Mouse (Mus musculus): ENCODE results near the gene Herc2.

The Herc2 gene

DNA sequence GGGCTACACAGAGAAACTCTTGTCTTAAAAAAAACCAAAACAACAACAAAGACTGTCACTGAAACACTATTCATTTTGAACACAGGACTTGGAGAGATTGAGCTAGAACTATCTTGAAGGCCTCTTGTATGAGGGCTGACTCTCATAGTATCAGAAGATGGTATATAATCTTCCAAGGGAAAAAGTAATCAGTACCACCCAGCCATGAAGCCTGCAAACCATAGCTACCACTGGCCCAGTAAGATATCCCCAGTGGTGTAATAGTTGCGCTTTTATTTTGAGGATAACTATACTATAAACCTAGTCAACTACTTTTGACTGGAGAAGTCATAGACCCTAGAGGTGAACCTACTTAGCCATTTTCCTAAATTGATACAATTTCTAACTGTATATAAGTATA, 16.6 kb downstream of the Herc2 start:
- DNase-seq (ENCODE audit: low read depth): no peak

DNA sequence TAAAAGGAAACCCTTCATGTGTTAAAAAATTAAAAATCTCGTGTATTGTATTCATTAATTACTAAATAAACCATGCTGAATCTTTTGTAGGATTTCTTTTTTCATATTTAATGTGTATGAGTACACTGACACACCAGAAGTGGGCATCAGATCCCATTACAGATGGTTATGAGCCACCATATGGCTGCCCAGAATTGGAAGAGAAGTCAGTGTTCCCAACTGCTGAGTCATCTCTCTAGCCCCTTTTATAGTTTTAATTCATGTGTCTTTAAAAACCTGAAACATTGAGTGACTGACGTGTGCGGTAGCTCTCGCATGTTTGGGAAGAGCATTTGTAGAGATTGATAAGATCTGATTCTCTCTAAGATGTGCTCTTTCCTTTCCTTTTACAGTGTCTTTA, 21.7 kb downstream of the Herc2 start:
- no peak for DNase-seq (ENCODE audit: low read depth)

DNA sequence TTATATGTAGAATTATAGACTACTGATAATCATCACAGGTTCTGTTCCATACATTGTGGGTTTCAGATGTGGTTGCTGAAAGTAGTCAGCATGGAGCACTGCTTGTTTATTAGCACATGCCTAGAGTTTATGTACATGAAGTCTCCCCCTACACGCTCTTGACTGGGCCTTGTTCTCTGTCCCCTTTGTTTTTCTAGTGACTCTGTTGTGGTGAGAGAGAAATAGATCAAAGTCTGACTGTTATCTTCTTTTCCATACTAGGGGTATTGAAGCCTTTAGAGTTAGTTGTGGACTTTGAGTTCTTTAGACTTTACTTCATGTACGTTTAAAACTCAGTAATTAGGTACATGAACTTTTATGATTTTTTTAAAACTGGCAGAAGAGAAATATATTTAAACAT, 33.0 kb downstream of the Herc2 start:
- DNase-seq (ENCODE audit: low read depth): no peak

DNA sequence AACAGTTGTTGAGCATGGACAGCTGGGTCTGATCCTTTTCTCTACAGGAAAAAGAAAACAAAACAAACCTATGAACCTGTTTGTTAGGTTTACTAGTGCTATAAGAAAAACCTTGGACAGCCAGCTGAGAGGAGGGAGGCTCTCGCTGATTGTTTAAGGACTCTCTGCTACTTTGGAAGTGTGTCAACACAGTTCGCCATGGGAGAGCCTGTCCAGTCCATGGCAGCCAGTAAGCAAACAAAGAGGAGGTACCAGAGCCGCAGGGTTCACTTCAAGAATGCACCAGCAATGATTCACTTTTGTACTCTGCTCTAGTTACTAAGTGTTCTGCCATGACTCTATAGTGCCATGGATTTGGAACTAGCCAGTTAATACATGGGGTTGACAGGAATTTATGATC, 39.1 kb downstream of the Herc2 start:
- DNase-seq (ENCODE audit: low read depth): no peak

DNA sequence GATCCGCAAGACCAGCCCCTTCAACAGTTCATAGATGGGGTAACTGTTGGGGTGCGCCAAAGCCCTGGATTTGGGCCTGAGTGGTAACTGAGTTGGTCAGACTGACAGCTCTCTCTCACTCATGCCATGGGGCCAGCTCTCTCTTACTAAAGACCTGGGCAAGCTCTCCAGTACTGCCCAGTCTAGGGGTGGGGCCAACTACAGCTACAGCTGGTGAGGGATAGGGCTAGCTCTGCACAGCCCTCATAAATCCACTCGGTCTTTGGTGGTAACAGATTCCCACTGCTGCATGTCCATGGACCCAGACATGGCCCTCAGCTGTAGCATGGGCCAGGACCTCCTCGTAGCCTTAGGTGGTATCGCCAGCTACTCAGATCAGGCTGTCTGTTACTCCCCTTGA, 41.4 kb downstream of the Herc2 start:
- DNase-seq (ENCODE audit: low read depth): no peak

DNA sequence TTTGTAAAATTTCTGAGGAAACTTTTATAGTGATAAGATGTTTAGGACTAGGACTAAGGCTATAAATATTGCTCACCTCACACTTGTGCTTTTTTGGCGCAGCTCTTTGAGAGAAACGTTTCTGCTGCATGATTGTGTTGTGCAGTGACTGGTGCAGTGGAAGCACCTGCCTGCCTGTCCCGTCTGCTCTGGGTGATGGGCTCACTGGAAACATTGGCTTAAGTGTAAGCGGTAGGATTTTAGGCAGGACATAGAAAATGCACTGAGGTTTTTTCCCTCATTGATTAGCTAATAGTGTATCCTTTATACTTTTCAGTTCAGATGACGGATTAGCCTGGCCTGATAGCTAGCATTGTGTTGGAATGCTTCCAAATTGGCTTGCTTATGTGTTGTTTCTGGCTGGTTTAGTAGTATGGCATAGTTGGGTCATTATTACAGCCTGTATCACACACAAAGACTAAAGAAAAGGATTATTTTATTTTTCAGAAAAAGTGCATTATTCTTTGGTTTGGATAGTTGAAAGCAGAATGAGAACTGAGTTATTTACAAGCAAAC, 52.4 kb downstream of the Herc2 start:
- DNase-seq (ENCODE audit: low read depth): no peak

DNA sequence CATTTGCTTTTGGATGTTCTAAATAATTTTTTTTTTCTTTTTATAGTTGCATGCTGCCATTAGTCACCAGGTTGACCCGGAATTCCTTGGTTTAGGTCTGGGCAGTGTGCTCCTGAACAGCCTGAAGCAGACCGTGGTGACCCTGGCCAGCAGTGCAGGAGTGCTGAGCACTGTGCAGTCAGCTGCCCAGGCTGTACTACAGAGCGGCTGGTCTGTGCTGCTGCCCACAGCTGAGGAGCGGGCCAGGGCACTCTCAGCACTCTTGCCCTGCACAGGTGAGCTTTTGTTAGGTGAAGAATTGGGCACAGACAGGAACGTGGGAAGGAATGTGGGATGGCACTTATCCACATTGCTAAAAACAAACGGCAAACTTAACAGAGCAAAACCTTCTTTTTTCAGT, 63.0 kb downstream of the Herc2 start:
- no peak for DNase-seq (ENCODE audit: low read depth)

DNA sequence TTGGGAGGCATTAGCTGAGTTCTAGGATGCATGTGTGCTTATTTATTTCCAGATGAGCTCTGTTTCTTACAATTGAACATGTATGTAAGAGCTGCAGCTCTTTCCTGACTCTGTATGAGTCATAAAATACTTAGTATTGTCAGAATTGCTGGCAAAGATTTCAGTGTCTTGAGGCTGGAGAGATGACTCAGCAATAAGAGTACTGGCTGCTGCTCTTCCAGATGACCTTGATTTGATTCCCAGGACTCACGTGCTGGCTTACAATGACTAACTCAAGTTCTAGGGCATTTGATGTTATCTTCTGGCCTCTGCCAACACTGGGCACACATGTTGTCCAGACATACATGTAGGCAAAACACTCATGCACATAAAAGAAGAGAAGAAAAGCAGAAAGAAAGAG, 64.2 kb downstream of the Herc2 start:
- no peak for DNase-seq (ENCODE audit: low read depth)

DNA sequence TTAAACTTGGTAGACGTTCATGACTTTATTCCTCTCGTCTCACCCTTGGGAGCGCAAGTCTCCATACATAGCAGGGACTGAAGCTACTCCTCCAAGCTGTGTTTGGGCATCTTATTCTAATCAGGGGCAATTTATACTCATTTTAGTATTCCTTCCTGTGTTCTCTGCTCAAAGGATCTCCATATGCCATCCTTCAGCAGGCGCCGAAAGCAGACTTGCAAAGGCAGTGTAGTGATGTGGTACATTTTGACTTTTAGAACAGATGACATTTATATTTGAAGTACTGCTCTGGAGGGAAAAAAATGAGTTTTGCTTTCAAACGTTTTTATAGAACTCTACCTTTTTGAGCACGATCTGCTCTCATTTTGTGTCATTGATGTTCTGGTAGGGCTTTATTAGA, 71.0 kb downstream of the Herc2 start:
- no peak for DNase-seq (ENCODE audit: low read depth)

DNA sequence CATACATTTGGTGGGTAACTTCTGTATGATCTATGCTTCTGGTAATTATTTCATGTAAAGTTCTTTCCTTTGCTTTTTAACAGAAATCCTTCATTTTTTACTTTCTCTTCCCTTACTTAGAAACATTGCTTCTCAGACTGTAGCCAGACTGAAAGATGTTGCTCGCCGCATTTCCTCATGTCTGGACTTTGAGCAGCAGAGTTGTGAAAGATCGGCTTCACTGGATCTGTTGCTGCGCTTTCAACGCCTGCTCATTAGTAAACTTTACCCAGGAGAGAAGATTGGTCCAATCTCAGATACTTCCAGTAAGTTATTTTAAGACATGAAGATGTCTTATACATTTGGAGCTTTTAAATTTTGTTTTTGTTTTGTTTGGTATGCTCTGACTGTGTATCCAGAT, 71.4 kb downstream of the Herc2 start:
- no peak for DNase-seq (ENCODE audit: low read depth)

DNA sequence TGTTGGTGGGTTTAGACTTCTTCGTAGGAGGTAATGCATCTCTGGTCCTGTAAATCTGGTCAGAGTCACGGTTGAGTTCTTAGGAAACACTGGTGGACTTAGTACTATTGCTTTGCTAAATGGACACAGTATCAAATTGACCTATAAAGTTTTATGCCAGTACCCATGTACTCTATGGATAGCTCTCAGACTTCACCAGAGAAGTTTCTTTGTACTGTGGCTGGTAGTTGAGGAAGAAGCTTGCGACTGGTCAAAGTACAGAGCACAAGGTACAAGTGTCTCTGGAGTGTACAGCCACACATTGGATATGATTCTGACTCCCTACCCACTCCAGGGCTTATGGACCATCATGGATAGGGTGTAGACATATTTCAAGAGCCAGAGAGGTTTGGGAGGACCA, 78.1 kb downstream of the Herc2 start:
- no peak for DNase-seq (ENCODE audit: low read depth)

DNA sequence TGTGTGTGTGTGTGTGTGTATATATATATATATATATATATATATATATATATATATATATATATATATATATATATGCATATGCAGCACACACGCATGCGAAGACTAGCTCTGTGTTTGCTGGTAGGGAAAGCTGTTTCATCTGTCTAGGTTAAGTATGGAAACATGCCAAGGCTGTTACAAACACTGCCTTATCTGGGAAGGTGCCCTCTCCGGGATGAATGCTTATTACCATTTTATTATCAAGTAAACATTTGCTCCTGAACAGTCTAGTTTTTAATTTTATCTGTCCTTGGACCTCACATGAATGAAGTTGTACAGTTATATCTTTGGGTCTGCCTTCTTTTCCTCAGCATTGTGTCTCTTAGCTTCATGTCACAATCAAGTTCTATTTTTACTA, 79.6 kb downstream of the Herc2 start:
- DNase-seq (ENCODE audit: low read depth): no peak

DNA sequence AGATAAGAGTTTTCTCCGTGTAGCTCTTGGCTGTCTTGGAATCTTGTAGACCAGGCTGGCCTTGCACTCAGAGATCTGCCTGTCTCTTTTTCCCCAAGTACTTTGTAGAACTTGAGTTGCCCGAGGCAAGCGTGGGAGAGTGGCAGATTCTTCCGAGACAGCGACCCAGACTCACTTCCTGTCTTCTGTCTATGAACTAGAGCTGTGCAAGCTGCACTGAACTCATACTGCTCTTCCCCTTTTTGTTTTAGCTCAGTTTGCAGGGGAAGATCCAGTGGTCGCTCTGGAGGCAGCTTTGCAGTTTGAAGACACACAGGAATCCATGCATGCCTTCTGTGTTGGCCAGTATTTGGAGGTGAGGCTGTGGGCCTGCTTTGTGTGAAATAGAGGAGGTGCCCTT, 81.6 kb downstream of the Herc2 start:
- DNase-seq (ENCODE audit: low read depth): peak; percentile 8

DNA sequence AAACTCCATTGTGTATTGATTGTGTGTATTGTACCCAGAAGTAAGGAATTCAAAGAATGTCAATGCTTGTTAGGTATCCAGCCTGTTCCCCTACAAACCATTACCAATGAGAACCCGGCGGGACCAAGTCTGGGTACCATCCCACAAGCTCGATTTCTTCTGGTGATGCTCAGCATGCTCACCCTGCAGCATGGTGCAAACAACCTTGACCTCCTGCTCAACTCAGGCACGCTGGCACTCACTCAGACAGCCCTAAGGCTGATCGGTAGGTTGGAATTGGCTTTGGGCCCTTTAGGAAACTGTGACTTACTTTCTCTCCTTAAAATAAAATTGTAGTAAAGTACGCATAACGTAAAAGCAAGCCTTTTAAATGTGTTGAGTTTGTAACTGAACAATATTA, 88.7 kb downstream of the Herc2 start:
- no peak for DNase-seq (ENCODE audit: low read depth)

DNA sequence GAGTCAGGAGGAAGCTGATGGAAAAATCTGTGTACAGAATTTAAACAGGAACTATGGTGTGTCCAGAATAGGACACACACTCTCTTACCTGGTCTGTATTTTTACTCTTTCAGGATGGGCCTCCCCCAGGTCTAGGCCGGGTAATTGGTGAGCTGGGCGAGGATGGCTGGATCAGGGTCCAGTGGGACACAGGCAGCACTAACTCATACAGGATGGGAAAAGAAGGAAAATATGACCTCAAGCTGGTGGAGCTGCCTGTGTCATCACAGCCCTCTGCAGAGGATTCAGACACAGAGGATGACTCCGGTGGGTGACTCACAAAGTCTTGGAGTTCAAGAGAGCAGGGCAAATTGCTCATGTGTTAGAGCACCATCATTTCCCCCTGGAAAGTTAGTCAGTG, 96.4 kb downstream of the Herc2 start:
- DNase-seq (ENCODE audit: low read depth): no peak

DNA sequence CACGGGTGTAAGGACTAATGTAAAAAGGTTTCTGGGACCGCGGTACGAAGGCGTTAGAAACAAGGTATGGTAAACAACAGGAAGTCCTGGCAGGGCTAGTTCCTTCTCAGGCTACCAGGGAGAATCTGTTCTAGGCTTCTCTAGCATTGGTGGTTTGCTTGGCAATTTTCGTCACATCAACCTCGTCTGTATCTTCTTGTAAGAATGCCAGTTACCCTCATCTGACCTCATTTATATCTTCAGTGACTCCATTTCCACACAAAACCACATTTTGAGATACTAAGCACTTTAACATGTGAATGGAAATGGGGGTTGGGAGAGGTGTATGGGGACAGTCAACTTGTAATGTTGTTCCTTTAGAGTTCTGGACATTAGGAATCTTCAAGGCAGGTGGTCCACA, 98.9 kb downstream of the Herc2 start:
- no peak for DNase-seq (ENCODE audit: low read depth)

DNA sequence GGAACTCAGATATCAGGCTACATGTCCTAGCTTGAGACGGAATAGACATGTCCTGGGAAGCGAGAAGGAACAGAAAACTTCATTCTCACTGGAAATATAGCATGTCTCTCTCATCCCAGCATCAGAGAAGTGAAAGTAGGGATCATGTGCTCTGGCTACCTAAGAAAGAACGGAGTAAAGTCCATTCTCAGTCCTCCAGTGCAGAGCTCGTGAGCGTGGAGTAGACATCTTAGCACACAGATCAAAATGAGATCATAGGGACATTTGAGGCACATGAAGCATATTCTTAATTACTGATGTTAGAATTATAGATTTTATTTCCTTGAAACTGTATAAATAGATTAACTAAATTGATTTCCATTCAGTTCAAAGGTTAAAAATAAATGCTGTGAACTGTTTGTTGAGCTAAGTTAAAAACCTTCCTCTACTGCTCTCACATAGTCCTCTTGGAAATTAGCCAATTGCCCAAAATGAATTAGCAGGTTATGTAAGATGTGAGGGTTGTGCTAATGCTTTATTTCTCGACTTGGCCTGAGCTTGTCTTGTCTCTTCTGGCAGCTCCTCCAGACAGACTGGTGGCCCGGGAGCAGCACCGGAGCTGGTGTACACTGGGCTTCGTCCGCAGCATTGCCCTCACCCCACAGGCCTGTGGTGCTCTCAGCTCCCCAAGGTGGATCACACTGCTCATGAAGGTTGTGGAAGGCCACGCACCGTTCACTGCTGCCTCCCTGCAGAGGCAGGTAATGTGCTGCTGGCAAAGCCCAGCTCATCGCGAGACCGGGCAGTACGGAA, 102.1 kb downstream of the Herc2 start:
- DNase-seq (ENCODE audit: low read depth): no peak

DNA sequence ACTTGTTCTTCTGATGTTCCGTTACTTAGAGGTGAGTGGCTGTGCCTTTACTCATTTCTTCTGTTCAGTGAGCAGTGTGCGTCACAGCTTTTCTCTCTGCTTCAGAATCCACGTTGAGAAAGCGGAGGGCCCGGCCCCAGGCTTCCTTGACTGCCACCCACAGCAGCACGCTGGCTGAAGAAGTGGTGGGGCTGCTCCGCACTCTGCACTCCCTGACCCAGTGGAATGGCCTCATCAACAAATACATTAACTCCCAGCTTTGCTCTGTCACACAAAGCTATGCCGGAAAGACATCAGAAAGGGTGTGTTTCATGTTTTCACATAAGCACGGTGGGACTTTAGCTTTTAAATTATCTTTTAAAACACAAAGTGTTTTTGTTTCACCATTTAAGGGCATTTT, 103.2 kb downstream of the Herc2 start:
- DNase-seq (ENCODE audit: low read depth): no peak

DNA sequence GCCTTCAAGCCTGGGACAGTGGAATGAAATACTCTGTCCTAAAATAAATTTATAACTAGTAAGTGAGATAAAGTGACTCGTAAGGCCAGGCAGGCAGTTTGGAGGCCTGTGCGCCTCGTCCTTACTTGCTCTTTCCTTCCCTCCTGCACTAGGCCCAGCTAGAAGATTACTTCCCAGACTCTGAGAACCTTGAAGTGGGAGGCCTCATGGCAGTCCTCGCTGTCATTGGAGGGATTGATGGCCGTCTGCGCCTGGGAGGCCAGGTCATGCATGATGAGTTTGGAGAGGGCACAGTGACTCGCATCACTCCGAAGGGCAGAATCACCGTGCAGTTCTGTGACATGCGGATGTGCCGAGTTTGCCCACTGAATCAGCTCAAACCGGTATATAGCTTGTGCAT, 103.6 kb downstream of the Herc2 start:
- DNase-seq (ENCODE audit: low read depth): no peak

DNA sequence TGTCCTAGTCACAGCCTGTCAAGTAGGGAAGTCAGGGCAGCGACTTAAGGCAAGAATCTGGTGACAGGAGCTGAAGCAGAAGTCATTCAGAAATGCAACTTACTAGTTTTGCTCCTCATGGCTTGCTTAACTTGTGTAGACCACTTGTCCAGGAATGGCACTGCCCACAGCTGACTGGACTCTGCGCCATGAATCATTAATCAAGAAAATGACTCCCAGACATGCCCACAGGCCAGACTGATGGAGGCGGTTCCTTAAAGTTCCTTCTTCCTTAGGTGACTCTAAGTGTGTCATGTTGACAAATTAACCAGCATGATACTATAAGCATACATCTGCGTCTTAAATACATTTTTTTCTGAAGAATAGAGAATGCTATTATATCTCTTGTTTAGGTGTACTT, 113.3 kb downstream of the Herc2 start:
- no peak for DNase-seq (ENCODE audit: low read depth)

DNA sequence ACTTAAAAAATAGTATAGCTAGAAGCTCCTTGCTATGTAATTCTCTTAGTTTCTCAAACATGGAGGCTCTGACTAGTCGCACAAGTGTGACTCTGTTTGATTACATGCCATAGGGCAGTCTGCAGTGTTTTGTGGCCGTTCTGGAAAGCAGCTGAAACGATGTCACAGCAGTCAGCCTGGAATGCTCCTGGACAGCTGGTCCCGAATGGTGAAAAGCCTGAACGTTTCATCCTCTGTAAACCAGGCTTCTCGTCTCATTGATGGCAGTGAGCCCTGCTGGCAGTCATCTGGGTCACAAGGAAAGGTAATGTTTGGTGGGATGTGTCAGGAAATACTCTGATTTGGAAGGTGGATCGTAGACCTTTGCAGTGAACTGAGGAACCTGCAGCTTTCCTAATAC, 118.7 kb downstream of the Herc2 start:
- no peak for DNase-seq (ENCODE audit: low read depth)

DNA sequence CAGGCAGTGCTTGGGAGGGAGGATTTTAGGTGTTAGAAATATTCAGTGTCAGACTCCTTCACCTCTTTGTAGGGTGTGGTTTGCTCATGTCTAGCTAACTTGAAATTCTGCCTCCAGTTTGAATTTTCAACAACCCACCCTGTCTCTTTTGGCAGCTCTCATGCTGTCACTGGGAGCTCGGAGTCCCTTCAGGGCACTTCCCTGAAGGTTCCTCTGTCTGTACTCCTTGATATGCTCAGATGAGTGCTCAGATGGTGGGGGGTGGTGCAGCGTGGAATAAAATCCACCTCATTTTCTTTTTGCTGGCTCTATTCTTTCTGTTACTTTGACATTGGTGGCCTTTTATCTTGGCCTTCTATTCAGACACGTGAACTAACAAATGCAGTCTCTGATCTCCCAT, 127.4 kb downstream of the Herc2 start:
- DNase-seq (ENCODE audit: low read depth): no peak

DNA sequence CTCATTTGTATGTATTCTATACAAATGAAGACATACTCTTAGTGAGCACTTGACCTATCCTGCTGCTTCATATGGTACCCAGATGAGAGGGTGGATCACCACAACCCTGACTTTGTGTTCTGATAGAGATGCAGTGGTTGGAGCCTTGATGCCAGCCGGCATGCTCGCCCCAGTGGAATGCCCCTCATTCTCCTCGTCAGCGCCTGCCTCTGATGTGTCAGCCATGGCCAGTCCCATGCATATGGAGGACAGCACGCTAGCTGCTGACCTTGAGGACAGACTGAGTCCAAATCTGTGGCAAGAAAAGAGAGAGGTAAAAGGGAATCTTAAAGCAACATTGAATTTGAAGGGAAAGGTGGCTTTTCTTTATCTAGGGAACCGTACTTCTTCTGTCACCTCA, 141.0 kb downstream of the Herc2 start:
- DNase-seq (ENCODE audit: low read depth): no peak

DNA sequence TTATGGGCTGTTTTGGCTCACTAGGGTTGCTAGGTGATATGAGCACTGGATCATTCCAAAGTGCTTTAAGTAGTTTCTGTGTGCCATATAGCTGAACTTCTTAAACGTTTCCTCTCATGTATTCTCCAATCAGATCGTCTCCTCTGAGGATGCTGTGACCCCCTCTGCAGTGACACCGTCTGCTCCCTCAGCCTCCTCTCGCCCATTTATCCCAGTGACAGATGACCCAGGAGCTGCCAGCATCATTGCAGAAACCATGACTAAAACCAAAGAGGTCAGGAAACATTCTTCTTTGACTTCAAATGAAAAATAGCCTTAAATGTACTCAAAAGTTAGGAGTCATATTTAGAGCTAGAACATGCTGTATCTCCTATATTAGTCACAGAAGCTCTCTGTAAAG, 141.7 kb downstream of the Herc2 start:
- no peak for DNase-seq (ENCODE audit: low read depth)
